Comparison of ENCODE assay signal across 9 mouse cellular contexts in the genomic region with DNA sequence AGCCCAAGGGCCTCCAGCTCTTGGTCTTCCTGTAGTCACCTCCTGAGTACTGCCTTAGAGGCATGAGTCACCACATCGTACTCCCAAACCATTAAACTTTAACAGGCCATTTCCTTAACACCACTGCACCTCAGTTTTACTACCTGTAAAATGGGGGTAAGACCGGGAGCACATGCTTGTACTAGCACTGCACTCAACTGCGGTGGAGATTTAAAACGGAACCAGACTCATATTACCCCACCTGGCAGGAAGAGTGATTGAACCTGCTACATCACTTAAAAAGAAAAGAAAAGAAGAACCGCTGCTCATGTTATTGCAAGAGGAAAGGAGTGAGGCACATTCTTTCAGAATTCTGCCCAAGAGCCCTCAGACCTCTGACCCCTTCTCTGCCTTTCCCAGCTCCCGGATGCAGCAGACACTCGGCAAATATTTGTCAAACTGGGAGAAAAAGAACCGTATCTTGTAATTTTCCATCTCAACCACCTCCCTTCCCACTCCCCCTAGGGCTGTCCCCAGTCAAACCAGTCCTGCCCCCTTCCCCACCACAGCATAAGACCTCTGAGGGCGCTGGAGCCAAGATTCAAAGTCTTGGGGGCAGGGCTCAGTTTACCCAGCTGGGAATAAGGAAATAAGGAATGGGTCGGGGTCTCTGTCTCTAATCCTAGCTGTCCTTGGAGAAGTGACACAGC. TPM values are rescaled to one million over a fixed set of nuclear protein-coding genes. Genes with fewer than 3 reads are reported as not detected.
DNase-seq lines count a peak whose midpoint lies in the region; ATAC-seq and TF ChIP-seq lines count a peak whose summit lies in the region.
"Had no signal": no experiment of that assay in that cellular context is flagged by ENCODE, and none has a peak within 500 bp of the region (broad histone marks: within the 10 kb centered on the region; RNA-seq: fewer than 3 reads in every experiment).

No protein-coding gene starts in this region.

- H3K79me2 ChIP-seq in myocyte (ENCODE audit: control insufficient read depth, insufficient read depth): peaks cover 60% of the 10 kb centered on the region

- TF ChIP-seq POLR2A in ES-Bruce4 (IDR thresholded peaks at IDR 0.05; ENCODE audit: insufficient read depth, low read length): no peak
- no peak for TF ChIP-seq POLR2A in myocyte (IDR thresholded peaks at IDR 0.05; ENCODE audit: insufficient read length, low read depth)

- 32% methylated on average over 10 of the region's 10 CpGs for WGBS in heart, embryonic 15.5 days
- WGBS in limb, embryonic 13.5 days: 30% methylated on average over 10 of the region's 10 CpGs

- H3K27me3 ChIP-seq in ES-Bruce4 (ENCODE audit: control insufficient read depth, insufficient read depth, low read length, poor library complexity, severe bottlenecking) (no peaks in the 10 kb centered on the region), myocyte (ENCODE audit: control insufficient read depth, insufficient read depth, insufficient read length) (no peaks in the 10 kb centered on the region)
- H3K27me3 ChIP-seq in heart, embryonic 15.5 days: no peaks in the 10 kb centered on the region
- no peaks in the 10 kb centered on the region for H3K27me3 ChIP-seq in limb, embryonic 13.5 days

- H3K4me2 ChIP-seq in heart, embryonic 15.5 days: peak overlapping the region; percentile 93
- peak overlapping the region; percentile 88 for H3K4me2 ChIP-seq in limb, embryonic 13.5 days (replicated peaks)
- H3K4me2 ChIP-seq in myocyte (ENCODE audit: low read depth): peak overlapping the region; percentile 89

- H3K36me3 ChIP-seq in ES-Bruce4 (ENCODE audit: control insufficient read depth, insufficient read depth, low read length, poor library complexity, severe bottlenecking): peaks cover 6% of the 10 kb centered on the region
- H3K36me3 ChIP-seq in heart, embryonic 15.5 days: peaks cover 15% of the 10 kb centered on the region
- peaks cover 27% of the 10 kb centered on the region for H3K36me3 ChIP-seq in limb, embryonic 13.5 days
- H3K36me3 ChIP-seq in myocyte (ENCODE audit: control insufficient read depth, insufficient read depth): peaks cover 14% of the 10 kb centered on the region

- peak; percentile 34 to 38 for DNase-seq in B cell, adult 2 months
- DNase-seq in right cerebral cortex, postnatal 4 days: no peak
- no peak for DNase-seq in MN1 (ENCODE audit: low spot score)
- DNase-seq in cerebellum, postnatal 14 days: no peak

- no peak for TF ChIP-seq EP300 in ES-Bruce4 (IDR thresholded peaks at IDR 0.05; ENCODE audit: insufficient read depth, low read depth, low read length)

- TF ChIP-seq CTCF in ES-Bruce4 (IDR thresholded peaks at IDR 0.05; ENCODE audit: low read depth, low read length): no peak

- no peak for ATAC-seq in heart, embryonic 15.5 days (replicated peaks; ENCODE audit: insufficient number of reproducible peaks, insufficient read depth, low FRiP score, low read depth)
- ATAC-seq in limb, embryonic 13.5 days (ENCODE audit: low FRiP score, low read depth): no peak

- peak overlapping the region; percentile 95 for H3K9ac ChIP-seq in ES-Bruce4 (ENCODE audit: low read depth, poor library complexity, severe bottlenecking)
- peak overlapping the region; percentile 94 for H3K9ac ChIP-seq in heart, embryonic 15.5 days
- H3K9ac ChIP-seq in limb, embryonic 13.5 days: peak overlapping the region; percentile 93

- peak overlapping the region; percentile 63 for H3ac ChIP-seq in myocyte (ENCODE audit: control insufficient read depth, insufficient read length)

- H3K4me1 ChIP-seq in ES-Bruce4 (ENCODE audit: control insufficient read depth, insufficient read depth, low read length): peaks cover 9% of the 10 kb centered on the region
- peaks cover 64% of the 10 kb centered on the region for H3K4me1 ChIP-seq in heart, embryonic 15.5 days (replicated peaks)
- H3K4me1 ChIP-seq in limb, embryonic 13.5 days: peaks cover 37% of the 10 kb centered on the region

- no peaks in the 10 kb centered on the region for H3K9me3 ChIP-seq in ES-Bruce4 (replicated peaks; ENCODE audit: control insufficient read depth, insufficient read depth, low read length, poor library complexity, severe bottlenecking)
- no peaks in the 10 kb centered on the region for H3K9me3 ChIP-seq in heart, embryonic 15.5 days (replicated peaks)
- H3K9me3 ChIP-seq in limb, embryonic 13.5 days: no peaks in the 10 kb centered on the region

- H3K4me3 ChIP-seq in ES-Bruce4 (ENCODE audit: low read depth, low read length) (peak overlapping the region; percentile 43), myocyte (peak overlapping the region; percentile 96)
- peak overlapping the region; percentile 95 for H3K4me3 ChIP-seq in heart, embryonic 15.5 days
- H3K4me3 ChIP-seq in limb, embryonic 13.5 days: peak overlapping the region; percentile 94

- peak overlapping the region; percentile 12 for H3K27ac ChIP-seq in ES-Bruce4 (ENCODE audit: insufficient read depth, low read length)
- peak overlapping the region; percentile 94 for H3K27ac ChIP-seq in heart, embryonic 15.5 days
- peak overlapping the region; percentile 72 for H3K27ac ChIP-seq in limb, embryonic 13.5 days

TF ChIP-seq in myocyte, 11 proteins besides CTCF, POLR2A, EP300 and RAD21:
- TF ChIP-seq E2F4 (IDR thresholded peaks at IDR 0.05; ENCODE audit: insufficient read depth): no peak
- TF ChIP-seq TCF3 (IDR thresholded peaks at IDR 0.05; ENCODE audit: insufficient read length, low read depth): no peak
- TF ChIP-seq POLR2AphosphoS2 (IDR thresholded peaks at IDR 0.05; ENCODE audit: insufficient read length, low read depth): no peak
- no peak for TF ChIP-seq USF1 (IDR thresholded peaks at IDR 0.05; ENCODE audit: low read depth)
- TF ChIP-seq REST (IDR thresholded peaks at IDR 0.05; ENCODE audit: insufficient read depth, insufficient read length): no peak
- no peak for TF ChIP-seq MYOG (IDR thresholded peaks at IDR 0.05; ENCODE audit: control insufficient read depth in 1 of 3, insufficient read depth in 1 of 3, insufficient read length in 2 of 3, low read depth in 2 of 3)
- TF ChIP-seq CEBPB (IDR thresholded peaks at IDR 0.05; ENCODE audit: insufficient read depth, poor library complexity, severe bottlenecking): no peak
- no peak for TF ChIP-seq MAX (IDR thresholded peaks at IDR 0.05; ENCODE audit: low read depth)
- no peak for TF ChIP-seq SRF (IDR thresholded peaks at IDR 0.05; ENCODE audit: control insufficient read depth, insufficient read length, low read depth)

RNA-seq across cellular contexts. Expression of gene Vasp, which starts 2.5 kb away (rescaled TPM):
- polyA plus RNA-seq in ES-Bruce4 (2011; ENCODE audit: insufficient read depth, insufficient read length, low read depth, missing spikeins) (75.7 and 90.0 TPM in 2 replicates), myocyte (2012; fragmentation: generic; extraction: Trizol) (189 TPM)
- 81.2 and 81.6 TPM in 2 replicates for polyA plus RNA-seq in heart, embryonic 15.5 days (2015; fragmentation: Nextera tagmentation; extraction: Ambion mirVana)
- polyA plus RNA-seq in limb, embryonic 13.5 days (2015; fragmentation: Nextera tagmentation; extraction: Ambion mirVana): 68.9 and 69.0 TPM in 2 replicates

RNA-seq across cellular contexts. Expression of gene Ppm1n, which starts 10.7 kb away (rescaled TPM):
- polyA plus RNA-seq in ES-Bruce4 (2011; ENCODE audit: insufficient read depth, insufficient read length, low read depth, missing spikeins) (5.7 and 6.1 TPM in 2 replicates), myocyte (2012; fragmentation: generic; extraction: Trizol) (0.42 TPM)
- polyA plus RNA-seq in heart, embryonic 15.5 days (2015; fragmentation: Nextera tagmentation; extraction: Ambion mirVana): 0.11 and 0.16 TPM in 2 replicates
- not detected in 2 replicates for polyA plus RNA-seq in limb, embryonic 13.5 days (2015; fragmentation: Nextera tagmentation; extraction: Ambion mirVana)
- polyA plus RNA-seq: gonadal fat pad, adult 2 months had no signal

RNA-seq across cellular contexts. Expression of gene Rtn2, which starts 13.3 kb away (rescaled TPM):
- polyA plus RNA-seq in ES-Bruce4 (2011; ENCODE audit: insufficient read depth, insufficient read length, low read depth, missing spikeins) (14.3 and 15.3 TPM in 2 replicates), myocyte (2012; fragmentation: generic; extraction: Trizol) (340 TPM)
- 27.2 TPM in 2 replicates for polyA plus RNA-seq in heart, embryonic 15.5 days (2015; fragmentation: Nextera tagmentation; extraction: Ambion mirVana)
- 20.2 and 20.9 TPM in 2 replicates for polyA plus RNA-seq in limb, embryonic 13.5 days (2015; fragmentation: Nextera tagmentation; extraction: Ambion mirVana)

RNA-seq across cellular contexts. Expression of gene Fosb, which starts 40.7 kb away (rescaled TPM):
- polyA plus RNA-seq in ES-Bruce4 (2011; ENCODE audit: insufficient read depth, insufficient read length, low read depth, missing spikeins) (0.68 and 1.1 TPM in 2 replicates), myocyte (2012; fragmentation: generic; extraction: Trizol) (0.82 TPM)
- 0.20 and 0.47 TPM in 2 replicates for polyA plus RNA-seq in heart, embryonic 15.5 days (2015; fragmentation: Nextera tagmentation; extraction: Ambion mirVana)
- polyA plus RNA-seq in limb, embryonic 13.5 days (2015; fragmentation: Nextera tagmentation; extraction: Ambion mirVana): 0.23 and 0.27 TPM in 2 replicates

RNA-seq across cellular contexts. Expression of gene Opa3, which starts 41.0 kb away (rescaled TPM):
- polyA plus RNA-seq in ES-Bruce4 (2011; ENCODE audit: insufficient read depth, insufficient read length, low read depth, missing spikeins) (22.3 and 24.8 TPM in 2 replicates), myocyte (2012; fragmentation: generic; extraction: Trizol) (29.8 TPM)
- 33.8 and 37.9 TPM in 2 replicates for polyA plus RNA-seq in heart, embryonic 15.5 days (2015; fragmentation: Nextera tagmentation; extraction: Ambion mirVana)
- 35.2 and 35.7 TPM in 2 replicates for polyA plus RNA-seq in limb, embryonic 13.5 days (2015; fragmentation: Nextera tagmentation; extraction: Ambion mirVana)

Comparison
In these comparisons a context has a peak if more than half of its experiments do, and no peak if none do; other contexts are left out.
1. DNase-seq: peak in B cell, adult 2 months (2 of 2); none in right cerebral cortex, postnatal 4 days (single experiment), MN1 (single experiment) and cerebellum, postnatal 14 days (0 of 2).
2. H3K27ac ChIP-seq: peak in every context shown above with its lines; median percentile 94 in heart, embryonic 15.5 days; 72 in limb, embryonic 13.5 days; 12 in ES-Bruce4.
3. H3K4me3 ChIP-seq: peak in every context shown above with its lines; median percentile 96 in myocyte; 95 in heart, embryonic 15.5 days; 94 in limb, embryonic 13.5 days; 43 in ES-Bruce4.
4. RNA of gene Rtn2, which starts 13.3 kb away (polyA plus RNA-seq): 340 TPM in myocyte (single experiment); 27.2 TPM in heart, embryonic 15.5 days, 20.2 to 20.9 TPM in limb, embryonic 13.5 days and 14.3 to 15.3 TPM in ES-Bruce4; every median in the first group is over 10 times any median in the second.
5. Peak in every context shown above with its lines, with median percentiles within 50 percentile points of each other: H3K9ac ChIP-seq and H3K4me2 ChIP-seq.